Mouse (Mus musculus) lung, postnatal 10 days (tissue): Measurements from ENCODE around the gene Gpha2.

Source experiments
- DNase-seq: peaks from one replicate; pipeline ENCODE4 v3.0.0; 2021

The Gpha2 gene

DNA sequence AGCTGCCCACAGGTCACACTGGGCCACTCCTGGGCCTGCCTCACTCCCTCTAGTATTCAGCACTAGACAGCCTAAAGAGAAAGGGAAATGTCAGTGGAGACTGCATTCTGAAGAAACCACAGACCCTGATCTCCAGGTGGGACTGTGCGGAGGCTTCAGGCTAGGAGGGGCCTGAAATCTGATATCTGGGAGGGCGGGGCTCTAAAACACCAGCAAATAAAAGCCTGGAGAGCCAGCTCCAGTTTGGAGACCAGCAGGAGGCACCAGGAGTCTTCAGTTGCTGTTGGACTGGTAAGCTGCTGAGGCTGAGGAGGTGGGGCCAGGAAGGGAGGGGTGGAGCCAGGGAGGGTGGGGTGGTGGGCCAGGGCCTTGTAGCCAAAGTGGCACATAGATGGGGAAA lies at the start of gene Gpha2:
Gene Gpha2, plus strand, starts transcription at position 246 of the 400 bp plus-strand sequence.
- peak; percentile 44 for DNase-seq

DNA sequence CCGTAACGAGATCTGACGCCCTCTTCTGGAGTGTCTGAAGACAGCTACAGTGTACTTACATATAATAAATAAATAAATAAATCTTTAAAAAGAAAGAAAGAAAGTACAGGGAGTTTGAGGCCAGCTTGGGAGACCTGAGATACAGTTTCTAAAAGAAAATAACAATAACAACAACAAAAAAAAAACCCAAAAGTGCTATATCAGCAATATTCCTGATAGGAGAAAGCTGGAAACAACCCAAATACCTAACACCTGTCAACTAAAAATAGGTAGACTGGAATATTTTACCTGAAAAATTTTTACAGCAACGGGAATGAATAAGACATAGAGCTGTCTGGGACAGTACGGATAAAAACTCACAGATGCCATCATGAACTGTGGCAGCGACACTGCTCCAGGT lies 47.4 kb upstream of the Gpha2 start:
- DNase-seq, result no peak

DNA sequence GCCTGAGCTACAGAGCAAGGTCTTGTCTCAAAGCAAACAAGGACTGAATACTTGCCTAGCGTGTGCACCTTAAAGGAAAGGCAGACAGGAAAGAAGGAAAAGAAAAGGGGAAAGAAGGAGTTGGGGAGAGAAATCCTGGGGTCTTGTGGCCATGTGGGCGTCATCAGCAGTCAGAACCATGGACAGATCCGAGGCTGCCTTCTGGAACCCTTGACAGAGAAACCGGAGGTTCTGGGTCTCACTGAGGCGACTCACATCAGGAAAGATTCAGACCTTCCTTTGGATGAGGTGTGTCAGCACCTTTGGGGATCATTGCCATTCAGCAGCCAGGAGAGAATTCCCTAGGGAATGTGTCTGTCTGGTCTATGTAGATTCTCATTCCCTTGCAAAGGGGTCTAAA lies 44.6 kb upstream of the Gpha2 start:
- no peak for DNase-seq

DNA sequence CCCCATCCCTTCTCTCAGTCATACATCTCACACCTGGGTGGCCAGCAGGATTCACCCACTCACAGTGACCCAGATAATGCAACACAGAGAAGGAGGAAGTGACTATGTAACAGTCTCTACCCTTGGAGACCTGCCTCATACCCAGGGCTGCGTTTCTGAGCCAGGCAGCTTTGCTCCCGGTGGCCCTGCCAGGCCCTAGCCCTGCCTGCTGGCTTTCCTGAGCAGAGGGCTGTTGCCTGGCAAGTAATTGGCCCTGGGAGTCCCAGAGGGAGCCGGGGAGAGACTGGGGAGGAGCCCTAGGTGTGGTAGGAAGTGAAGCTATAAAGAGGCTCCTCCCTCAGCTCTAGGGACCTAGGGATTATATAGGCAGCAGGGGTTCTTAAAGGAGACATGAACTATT lies 43.6 kb upstream of the Gpha2 start:
- no peak for DNase-seq

DNA sequence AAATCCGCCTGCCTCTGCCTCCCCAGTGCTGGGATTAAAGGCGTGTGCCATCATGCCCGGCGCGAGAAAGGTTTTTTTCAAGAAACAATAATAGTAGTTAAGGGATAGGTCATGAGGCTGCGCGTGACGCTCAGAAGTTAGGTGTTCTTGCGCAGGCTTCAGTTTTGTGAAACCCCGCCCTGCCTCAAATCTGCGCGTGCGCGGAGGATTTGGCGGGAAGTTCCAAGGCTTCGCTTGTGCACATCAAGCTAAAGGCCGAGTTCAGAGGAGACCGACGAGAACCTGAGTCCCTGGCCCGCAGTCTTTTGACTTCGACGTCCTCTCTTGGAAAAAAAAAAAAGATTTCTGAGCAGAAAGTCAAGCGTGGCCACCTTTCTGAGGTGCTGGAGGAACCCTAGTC lies 42.0 kb upstream of the Gpha2 start, which contains the start of gene Majin:
Gene Majin, plus strand, starts transcription at position 258 of the 400 bp plus-strand sequence.
- DNase-seq, result no peak

DNA sequence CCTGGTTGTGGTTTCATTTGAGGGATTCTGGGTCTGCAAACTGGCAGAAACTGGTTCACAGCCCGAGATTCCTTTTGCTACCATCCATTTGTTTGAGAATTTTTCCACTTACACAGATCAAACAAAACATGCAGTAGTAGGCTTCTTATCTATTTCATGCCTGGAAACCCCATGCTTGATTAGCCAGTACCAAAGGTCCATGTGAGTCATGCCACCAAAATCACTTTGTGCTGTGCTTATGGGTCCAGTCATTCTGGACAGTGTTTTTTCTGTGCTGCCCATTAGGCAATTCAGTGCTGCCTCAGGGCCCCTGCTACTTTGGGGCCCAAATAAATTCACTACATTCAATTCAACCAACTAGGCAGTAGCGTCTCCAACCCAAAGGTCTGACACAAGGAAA lies 21.9 kb upstream of the Gpha2 start:
- no peak for DNase-seq

DNA sequence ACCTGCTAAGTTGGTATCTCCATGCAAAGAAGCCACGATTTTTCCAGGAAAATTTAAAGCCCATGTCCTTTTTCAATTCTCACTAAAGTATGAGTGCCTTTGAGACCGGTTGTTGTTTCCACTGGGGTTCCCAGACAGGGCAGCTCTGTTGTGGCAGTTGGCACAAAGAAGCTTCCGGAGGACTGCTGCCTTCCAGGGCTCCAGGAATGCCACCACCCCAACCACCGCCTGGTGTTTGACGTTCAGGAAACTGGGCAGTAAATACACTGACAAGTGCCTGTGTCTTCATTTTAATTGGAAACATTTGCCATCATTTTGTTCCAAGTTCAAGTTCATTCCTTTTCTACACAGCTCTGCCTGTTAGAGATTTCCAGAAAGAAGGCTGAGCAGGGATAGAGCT lies 19.5 kb upstream of the Gpha2 start:
- DNase-seq, result peak; percentile 71

DNA sequence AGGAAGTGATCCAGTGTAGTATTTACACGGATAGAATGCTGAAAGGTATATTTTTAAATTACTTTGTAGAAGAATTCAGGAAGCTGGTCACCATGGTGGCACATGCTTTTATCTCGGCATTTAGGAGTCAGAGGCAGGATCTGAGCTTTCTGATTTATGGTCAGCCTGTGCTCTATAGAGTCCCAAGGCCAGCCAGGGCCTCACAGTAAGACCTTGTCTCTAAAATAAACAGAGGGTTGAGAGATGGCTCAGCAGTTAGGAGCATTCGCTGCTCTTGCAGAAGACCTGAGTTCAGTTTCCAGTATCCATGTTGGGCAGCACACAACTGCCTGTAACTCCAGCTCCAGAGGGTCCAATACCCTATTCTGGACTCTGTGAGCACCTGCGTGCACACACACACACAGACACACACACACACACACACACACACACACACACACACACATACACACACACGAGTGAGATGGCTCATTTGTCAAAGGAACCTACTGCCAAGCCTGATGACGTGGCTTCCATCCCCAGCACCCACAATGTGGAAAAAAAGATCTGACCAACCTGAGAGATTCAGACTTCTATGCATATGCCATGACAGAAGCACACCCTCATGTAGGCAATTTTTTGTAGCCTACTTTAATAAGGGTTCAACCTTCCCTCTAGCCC lies 10.0 kb upstream of the Gpha2 start:
- DNase-seq, result no peak

DNA sequence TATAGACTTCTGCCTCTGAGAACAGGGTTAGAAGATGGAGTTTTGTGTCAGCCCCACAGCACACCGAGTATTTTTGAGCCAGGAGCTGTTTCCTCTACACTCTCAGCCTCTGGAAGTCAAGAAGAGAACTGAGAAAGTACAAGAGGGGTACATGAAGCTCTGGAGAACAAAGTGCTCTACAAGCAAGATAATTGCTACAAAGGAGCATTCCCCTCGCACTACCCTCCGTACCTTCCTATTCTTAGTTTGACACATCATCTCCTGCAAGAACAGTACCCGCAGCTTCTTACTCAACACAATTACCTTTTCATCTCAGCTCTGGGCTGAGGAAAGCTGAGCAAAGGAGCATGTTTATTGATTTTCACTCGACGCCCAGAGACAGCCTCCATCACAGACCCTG lies 7.6 kb upstream of the Gpha2 start:
- no peak for DNase-seq

DNA sequence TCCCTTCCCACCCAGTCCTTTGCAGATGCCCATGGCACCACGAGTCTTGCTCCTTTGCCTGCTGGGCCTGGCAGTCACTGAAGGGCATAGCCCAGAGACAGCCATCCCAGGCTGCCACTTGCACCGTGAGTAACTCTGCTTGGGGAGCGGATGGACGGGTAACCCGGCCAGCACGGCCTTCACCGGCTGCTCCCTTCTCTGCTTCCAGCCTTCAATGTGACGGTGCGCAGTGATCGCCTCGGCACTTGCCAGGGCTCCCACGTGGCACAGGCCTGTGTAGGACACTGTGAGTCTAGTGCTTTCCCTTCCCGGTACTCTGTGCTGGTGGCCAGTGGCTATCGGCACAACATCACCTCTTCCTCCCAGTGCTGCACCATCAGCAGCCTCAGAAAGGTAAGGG lies 583 bp downstream of the Gpha2 start:
- DNase-seq, result no peak

DNA sequence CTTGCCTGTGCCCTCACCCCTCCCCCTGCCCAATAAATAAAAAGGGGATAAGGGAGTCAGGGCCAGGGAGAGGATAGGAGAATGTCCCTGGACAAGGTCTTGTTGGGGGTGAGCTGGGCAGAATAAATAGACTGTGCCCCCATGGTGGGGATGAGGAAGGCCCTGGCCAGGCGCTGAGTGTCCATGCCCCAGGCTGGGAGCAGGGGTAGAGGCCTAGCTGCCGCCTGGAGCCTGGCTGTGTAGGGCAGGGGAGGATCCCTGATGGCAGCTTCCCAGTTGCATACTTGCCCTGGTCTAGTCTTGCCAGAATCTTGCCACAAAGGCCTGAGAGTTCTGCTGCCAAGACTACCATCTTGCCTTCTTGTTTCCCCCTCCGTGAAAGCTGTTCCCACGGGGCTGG lies 1.7 kb downstream of the Gpha2 start:
- no peak for DNase-seq

DNA sequence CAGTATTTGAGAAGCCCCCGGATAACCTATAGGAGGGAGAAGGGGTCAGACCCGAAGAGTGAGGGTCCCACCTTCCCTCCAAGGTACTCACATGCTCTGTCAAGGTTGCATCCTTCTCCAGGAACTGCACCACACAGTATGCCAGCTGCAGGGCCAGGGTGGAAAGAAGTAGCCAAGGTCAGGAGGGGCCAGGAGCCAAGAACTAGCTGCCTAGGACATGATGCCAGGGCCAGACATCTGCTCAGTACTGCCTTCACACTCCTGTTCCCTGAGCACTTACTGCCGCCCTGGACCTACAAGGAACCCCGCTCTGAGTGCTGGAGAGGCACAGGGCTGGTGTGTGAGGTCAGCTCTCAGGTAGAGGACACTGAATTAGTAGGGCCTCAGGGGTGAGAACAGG lies 4.2 kb downstream of the Gpha2 start:
- no peak for DNase-seq

DNA sequence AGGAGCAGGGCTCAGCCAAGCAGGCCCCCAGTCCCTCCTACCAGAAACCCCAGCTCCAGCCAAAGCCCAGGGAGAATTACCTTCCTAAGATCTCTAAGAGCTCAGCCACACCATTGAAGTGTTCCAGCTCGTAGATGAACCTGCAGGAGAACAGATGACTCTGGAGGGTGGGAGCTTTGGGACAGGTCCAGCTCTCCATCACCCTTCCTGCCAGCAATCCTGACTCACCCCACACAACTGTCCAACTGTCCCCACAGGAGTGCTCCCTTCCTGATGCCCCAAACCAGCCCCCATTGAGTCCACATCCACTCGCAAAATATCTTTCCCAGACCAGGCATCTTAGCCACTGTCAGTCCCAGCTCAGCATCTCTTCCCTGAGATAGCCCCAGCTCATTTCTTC lies 4.9 kb downstream of the Gpha2 start:
- no peak for DNase-seq

DNA sequence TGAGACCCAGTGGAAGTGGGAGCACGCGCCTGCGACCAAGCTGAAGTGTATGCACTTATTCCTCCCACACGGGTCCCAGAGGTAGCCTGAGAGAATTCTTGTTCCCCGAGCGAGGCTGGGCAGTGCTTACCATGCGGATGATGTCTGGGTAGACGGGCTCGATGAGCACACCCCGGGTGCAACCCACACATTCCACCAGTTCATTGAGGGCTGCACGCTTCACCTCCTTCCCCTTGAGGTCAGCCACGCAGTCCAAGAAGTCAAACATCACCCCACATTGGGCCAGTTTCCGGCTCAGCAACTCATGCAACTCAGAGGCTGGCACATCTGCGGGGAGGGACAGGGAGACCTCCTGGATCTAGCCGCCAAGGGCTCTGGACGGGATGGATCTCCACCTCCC lies 7.5 kb downstream of the Gpha2 start:
- DNase-seq, result no peak

DNA sequence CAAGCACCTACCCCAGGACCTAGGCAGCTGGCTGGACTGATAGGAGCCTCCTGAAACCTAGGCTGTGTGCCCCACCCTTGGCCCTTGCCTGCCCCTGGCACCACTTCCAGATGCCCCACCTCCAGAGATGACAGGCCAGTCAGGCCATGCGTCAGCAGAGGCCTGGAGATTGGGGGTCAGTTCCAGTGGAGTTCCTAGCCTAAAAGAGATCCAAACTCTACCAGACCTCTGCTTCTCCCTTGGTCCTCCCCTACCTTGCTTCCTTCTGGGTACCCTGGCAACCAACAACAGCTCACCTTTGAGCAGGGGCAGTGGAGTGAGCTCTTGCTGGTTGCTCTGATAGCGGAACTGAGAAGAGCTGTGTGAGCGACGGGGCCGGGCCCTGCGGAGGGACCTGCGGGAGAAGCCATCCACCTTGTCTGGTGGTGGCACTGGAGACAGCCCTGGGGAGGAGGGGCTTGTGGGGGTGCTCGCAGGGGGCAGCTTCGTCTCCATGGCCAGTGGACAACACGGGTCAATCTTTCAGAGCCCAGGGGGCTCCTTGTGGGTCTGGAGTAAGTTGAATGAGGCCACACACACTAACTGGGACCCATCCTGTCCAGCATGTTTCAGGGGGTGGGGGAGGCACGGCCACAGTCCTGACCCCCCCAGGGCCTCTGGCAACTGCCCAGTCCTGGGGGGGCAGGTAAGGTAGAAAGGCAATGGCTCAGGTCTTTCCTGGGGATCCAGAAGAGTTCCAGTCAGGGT lies 8.3 kb downstream of the Gpha2 start:
- peak; percentile 25 for DNase-seq

DNA sequence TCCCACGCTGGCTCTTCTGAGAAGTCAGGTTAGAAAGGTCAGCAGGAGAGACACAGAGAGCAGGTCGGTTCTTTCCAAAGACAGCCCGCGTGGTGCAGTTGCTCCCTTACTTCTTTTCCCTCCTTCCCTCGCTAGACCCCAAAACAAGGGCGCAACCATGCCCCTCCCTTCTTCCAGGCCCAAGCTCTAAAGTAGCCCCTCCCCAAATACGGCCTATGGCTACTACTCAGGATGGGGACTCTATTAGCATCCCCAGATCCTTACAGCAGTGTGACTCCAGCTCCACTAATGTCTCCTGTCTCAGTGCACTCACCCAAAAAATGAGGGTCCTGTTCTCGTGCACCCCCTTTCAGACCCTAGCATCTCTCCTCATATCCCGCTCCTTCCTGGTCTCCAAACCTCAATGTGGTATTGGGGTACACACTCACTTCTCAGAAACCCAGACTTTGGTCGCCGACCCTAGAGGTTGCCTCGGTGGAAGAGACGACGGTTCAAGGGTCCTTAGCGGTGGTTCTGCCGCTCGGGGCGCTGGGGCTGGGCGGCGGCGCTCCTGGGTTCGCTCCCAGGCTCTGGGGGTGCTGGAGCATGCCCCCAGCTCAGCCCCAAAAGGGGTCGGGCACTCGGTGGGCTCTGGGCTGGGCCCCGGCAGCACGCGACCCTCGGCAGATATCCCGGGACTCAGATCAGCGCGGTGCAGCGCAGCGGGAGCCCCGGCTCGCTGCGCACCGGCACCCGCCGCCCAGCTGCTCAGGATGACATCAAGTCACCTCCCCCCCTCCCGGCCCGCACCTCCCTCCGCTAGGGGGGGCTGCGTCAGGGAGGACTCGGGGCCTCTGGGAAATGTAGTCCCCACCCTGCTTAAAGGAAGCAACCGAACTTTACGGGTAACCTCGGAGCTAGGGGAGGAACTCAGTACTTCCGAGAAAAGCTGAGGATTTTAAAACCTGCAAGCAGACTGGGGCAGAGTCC lies 9.2 kb downstream of the Gpha2 start, which contains the start of gene Ppp2r5b:
Gene Ppp2r5b, minus strand, starts transcription at position 789 of the 969 bp plus-strand sequence.
- DNase-seq, result peak; percentile 98

DNA sequence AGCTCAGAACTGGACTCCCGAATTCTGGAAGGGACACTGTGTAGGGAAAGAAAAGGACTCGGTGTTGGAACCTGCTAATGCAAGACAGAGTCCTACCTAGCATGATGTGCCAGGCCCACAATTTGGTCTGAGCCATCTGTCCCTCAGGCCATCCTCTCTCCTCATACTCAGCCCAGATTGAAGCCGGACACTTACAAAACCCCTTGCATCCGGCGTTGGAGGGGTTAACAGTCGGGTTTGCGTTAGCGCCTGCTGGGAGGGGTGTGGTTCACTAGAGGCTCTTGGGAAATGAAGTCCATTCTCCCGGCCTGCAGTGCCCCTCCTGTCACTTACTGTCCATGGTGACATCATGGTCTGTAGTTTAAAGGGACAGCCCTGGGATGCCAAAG lies 9.9 kb downstream of the Gpha2 start:
- DNase-seq, result peak; percentile 97

DNA sequence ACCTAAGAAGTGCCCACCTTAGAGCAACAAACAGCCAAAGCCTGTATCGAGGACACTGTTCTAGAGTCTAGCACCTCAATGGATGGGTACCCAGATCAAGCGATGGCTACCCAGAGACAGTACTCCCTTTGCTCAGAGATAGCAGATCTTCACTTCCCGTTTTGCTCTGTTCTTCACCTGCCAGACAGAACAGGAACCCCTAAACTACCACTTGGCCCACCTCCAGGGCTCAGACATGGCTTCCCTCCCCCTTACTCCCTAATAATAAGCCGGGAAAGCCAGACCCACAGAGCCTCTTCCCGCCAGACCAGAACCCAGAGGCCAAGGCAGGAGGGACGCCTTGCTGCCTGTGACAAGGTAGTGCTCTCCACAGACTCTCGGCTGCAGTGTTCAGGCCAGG lies 10.7 kb downstream of the Gpha2 start:
- DNase-seq, result peak; percentile 19

DNA sequence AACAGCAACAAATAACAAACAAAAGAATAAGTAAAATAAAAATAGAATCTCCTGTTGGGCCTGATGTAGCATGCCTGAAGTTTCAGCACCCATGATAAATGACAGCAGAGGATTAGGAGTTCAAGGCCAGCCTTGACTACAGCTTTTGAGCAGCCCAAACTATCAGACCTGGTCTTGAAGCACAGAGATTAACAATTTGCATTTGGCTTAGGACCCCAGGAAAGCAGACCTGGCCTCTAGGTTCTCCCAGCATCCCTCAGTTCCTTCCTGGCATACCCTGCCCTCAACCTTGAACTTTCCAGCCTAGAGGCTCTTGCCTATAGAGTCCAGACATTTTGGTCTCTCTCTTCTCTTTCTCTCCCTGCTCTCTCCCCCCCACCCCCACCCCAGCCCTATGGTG lies 12.6 kb downstream of the Gpha2 start:
- DNase-seq, result no peak

DNA sequence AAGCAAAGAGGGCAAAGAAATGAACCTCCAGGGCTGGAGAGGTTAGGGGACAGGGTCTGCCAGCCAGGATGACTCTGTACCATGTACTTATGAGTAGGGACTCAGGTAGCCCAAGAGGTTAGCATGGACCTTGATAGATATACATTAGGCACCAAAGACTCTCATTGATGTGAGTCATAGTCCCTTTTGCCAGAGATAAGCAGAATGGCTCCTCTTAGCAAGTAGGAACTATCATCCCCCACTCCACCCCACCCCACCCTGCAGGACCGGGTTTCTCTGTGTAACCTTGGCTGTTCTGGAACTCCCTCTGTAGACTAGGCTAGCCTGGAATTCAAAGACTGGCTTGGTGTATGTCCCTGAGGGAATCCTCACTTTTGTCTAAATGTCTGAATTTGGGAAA lies 14.0 kb downstream of the Gpha2 start:
- no peak for DNase-seq

DNA sequence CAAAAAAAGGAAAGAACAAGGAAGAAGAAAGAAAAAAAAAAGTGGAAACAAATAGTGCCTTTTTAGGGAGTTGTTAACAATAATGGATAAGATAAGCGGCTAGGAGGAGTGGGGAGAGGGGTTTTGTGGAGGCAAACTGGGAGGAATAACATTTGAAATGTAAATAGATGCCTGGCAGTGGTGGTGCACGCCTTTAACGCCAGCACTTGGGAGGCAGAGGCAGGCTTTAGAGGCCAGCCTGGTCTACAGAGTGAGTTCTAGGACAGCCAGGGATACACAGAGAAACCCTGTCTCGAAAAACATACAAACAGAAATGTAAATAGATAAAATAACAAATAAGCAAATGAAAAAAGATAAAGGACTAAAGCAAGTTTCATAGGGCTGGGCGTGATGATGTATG lies 14.5 kb downstream of the Gpha2 start:
- DNase-seq, result no peak

DNA sequence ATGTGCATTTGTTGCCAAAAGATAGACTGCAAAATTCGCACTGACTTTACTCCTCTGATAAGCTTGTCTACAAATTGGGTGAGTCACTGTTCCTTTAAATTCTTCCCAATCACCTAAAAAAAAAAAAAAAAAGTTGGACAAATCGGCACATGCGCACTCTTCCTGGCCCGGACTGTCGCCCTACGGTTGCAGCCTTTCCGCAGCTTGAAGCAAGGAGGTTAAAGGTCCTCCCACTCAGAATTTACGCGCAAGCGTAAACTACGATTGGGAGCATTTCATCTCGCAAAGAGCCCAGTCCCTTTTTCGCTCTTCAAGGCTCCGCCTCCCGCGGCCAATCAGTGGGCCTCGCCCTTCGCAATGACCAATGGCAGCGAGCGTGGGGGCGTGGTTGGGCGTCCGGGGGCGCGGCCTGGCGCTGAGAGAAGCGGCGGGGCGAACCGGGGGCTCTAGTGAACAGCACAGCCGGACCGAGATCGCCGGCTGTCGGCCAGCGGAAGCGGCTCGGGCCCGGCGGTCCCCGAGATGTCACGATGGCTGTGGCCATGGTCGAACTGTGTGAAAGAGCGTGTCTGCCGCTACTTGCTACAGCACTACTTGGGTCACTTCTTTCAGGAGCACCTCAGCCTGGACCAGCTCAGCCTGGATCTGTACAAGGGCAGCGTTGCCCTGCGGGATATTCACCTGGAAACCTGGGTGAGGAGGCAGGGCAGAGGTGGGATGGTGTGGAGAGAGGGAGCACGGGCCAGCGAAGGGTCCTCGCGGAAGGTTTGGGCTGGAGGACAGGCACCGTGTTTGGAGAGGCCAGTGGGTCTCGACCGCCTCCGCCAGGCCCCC lies 15.3 kb downstream of the Gpha2 start, which contains the start of gene Atg2a:
Gene Atg2a, plus strand, starts transcription at position 395 of the 834 bp plus-strand sequence.
- DNase-seq, result peak; percentile 100
